Mouse (Mus musculus) E14TG2a.4 (cell line): ENCODE results near the gene Tmem100.

Experiments used
- CTCF ChIP-seq: conservative IDR thresholded peaks from 2 replicates; pipeline ENCODE4 v1.5.1; 2014; ENCODE audit warnings: low read length
- NANOG ChIP-seq: IDR thresholded peaks from 2 replicates; pipeline ENCODE4 v1.6.1; 2014; ENCODE audit warnings: borderline replicate concordance, low read length, mixed read lengths
- POU5F1 ChIP-seq: IDR thresholded peaks from 2 replicates; pipeline ENCODE4 v1.6.1; 2014; ENCODE audit warnings: low read length, borderline replicate concordance

GRCm38 (mm10) chr11:90050016-90050415 is 19.9 kb downstream of the Tmem100 start:
- no peak for TF ChIP-seq CTCF
- no peak for TF ChIP-seq NANOG
- no peak for TF ChIP-seq POU5F1
